In the genomic region with DNA sequence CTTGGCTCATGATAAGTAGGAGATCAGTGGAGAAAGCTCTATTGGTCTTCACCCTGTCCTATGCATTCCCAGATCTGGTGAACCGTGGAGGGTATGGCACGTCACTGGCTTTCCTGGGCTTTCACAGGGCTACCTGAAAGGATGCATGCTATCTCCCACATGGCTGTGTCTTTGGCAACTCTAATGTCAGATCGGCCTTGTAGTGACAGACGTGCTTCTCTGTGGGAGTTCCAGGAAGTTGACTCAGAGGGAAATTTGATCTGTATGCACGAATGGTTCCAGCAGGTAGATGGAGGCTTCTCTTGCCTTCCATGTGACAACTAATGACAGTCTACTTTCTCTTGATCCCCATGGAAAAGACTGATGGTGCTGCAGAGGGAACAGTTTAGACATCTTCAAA, we compare ENCODE assay signal across 24 mouse cellular contexts.
A peak's percentile ranks its signal among the peaks of the same experiment; 100 is the strongest.
DNase-seq lines count a peak whose midpoint lies in the region; ATAC-seq lines count a peak whose summit lies in the region.
"Had no signal": no experiment of that assay in that cellular context is flagged by ENCODE, and none has a peak within 500 bp of the region (broad histone marks: within the 10 kb centered on the region; RNA-seq: fewer than 3 reads in every experiment).

No protein-coding gene starts in this region.

- H3K4me1 ChIP-seq in liver, embryonic 12.5 days: no peaks in the 10 kb centered on the region
- H3K4me1 ChIP-seq: limb, embryonic 13.5 days; liver, embryonic 13.5 days had no signal

- no peak overlapping the region for H3K27ac ChIP-seq in liver, embryonic 12.5 days
- H3K27ac ChIP-seq: limb, embryonic 13.5 days; liver, embryonic 13.5 days; macrophage; neural tube, embryonic 15.5 days had no signal

- H3K9me3 ChIP-seq in liver, embryonic 12.5 days (replicated peaks): peaks cover 7% of the 10 kb centered on the region; the same call in 1 of the 2 replicates
- H3K9me3 ChIP-seq: limb, embryonic 13.5 days; liver, embryonic 13.5 days; neural tube, embryonic 15.5 days had no signal

- DNase-seq in cerebellum, postnatal 4 days (ENCODE audit: low spot score in 2 of 2): no peak
- peak; percentile 59 for DNase-seq in cerebellum, adult 11 months
- DNase-seq in cerebellum, adult 9-10 months: peak; percentile 87
- DNase-seq in cerebellum, postnatal 36 days: peak; percentile 66 to 79
- DNase-seq: adrenal gland, postnatal 10 days; forebrain, postnatal 0 days; gastrocnemius, postnatal 14 days; heart, postnatal 14 days; kidney, postnatal 25 days; liver, embryonic 13.5 days; lung, adult 18-20 months; midbrain, embryonic 14.5 days; retina, postnatal 1 day; right cerebral cortex, postnatal 14 days had no signal

- H3K9ac ChIP-seq in liver, embryonic 12.5 days: no peak overlapping the region
- H3K9ac ChIP-seq: forebrain, postnatal 0 days; limb, embryonic 13.5 days; liver, embryonic 13.5 days; neural tube, embryonic 15.5 days had no signal

- H3K4me3 ChIP-seq in liver, embryonic 12.5 days: no peak overlapping the region
- H3K4me3 ChIP-seq: erythroblast, embryonic 14.5 days; limb, embryonic 13.5 days; liver, embryonic 13.5 days; neural tube, embryonic 15.5 days had no signal

- H3K36me3 ChIP-seq in liver, embryonic 12.5 days: no peaks in the 10 kb centered on the region
- H3K36me3 ChIP-seq: G1E; limb, embryonic 13.5 days; liver, embryonic 13.5 days; neural tube, embryonic 15.5 days had no signal

- ATAC-seq in cerebellum, adult (ENCODE audit: insufficient number of reproducible peaks, low FRiP score, low TSS enrichment): peak; percentile 51
- ATAC-seq in liver, embryonic 12.5 days: no peak
- no peak for ATAC-seq in frontal cortex, adult (ENCODE audit: low TSS enrichment)
- ATAC-seq: forebrain, postnatal 0 days; intestine, postnatal 0 days; lung, postnatal 0 days had no signal

- no peak overlapping the region for H3K4me2 ChIP-seq in liver, embryonic 12.5 days
- H3K4me2 ChIP-seq: limb, embryonic 13.5 days; liver, embryonic 13.5 days; neural tube, embryonic 15.5 days had no signal

- no peaks in the 10 kb centered on the region for H3K27me3 ChIP-seq in liver, embryonic 12.5 days (replicated peaks)
- H3K27me3 ChIP-seq: limb, embryonic 13.5 days; liver, embryonic 13.5 days; neural tube, embryonic 15.5 days had no signal

- 59% methylated on average over 5 of the region's 5 CpGs for WGBS in liver, embryonic 12.5 days (ENCODE audit: insufficient replicate concordance)

Comparison
In these comparisons a context has a peak if more than half of its experiments do, and no peak if none do; other contexts are left out.
1. DNase-seq: peak in cerebellum, adult 11 months (single experiment), cerebellum, adult 9-10 months (single experiment) and cerebellum, postnatal 36 days (2 of 2); none in cerebellum, postnatal 4 days (0 of 2).